Mouse (Mus musculus) C2C12 (cell line): ENCODE data around the gene Trub2.

Experiments
- CEBPB ChIP-seq: IDR thresholded peaks from one replicate; pipeline ENCODE4 v1.6.1; 2011; ENCODE audit warnings: low read depth, mild to moderate bottlenecking, control low read depth, moderate library complexity
- CTCF ChIP-seq: IDR thresholded peaks from one replicate; pipeline ENCODE4 v1.5.1; 2011; ENCODE audit not compliant: control insufficient read depth, insufficient read depth, insufficient read length
- MAX ChIP-seq: IDR thresholded peaks from one replicate; pipeline ENCODE4 v1.6.1; 2011; ENCODE audit warnings: mild to moderate bottlenecking, control low read depth
- MYOD1 ChIP-seq: IDR thresholded peaks from one replicate; pipeline ENCODE4 v1.6.1; 2011; ENCODE audit warnings: low read depth; ENCODE audit not compliant: control insufficient read depth, insufficient read length
- MYOG ChIP-seq: IDR thresholded peaks from one replicate; pipeline ENCODE4 v1.6.1; 2011; ENCODE audit not compliant: control insufficient read depth, insufficient read length; ENCODE audit errors: extremely low read depth
- USF1 ChIP-seq: IDR thresholded peaks from one replicate; pipeline ENCODE4 v1.6.1; 2011; ENCODE audit warnings: low read depth, mild to moderate bottlenecking, control low read depth, moderate library complexity

DNA sequence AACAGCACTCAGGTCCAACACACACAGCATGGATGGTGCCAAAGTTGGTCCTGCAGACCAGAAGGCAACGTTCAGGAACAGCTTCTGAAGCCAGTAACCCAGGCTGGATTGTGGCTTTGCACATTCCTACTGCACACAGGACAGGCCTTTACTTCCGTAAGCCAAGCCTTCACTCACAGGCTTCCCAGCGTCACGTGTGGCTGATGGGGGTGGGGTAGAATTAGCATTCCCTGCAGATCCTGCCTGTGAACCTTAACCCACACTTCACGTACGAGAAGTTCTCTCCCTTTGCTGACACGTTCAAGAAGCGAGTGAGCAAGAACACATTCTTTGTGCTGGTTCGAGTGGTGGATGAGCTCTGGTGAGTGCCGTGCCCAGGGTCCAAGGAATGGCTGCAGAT, 55.7 kb downstream of the Trub2 start:
- no peak for TF ChIP-seq CTCF
- no peak for TF ChIP-seq USF1
- no peak for TF ChIP-seq CEBPB
- no peak for TF ChIP-seq MYOG
- TF ChIP-seq MAX: no peak
- no peak for TF ChIP-seq MYOD1
